Mouse (Mus musculus) cerebellum, postnatal 14 days (tissue): ENCODE measurements around the gene Epb41l4b.

Source experiments
- DNase-seq, 2 experiments: peaks; one replicate each; pipeline ENCODE4 v3.0.0; 2021; ENCODE audit warnings: mixed read lengths in 2 of 2

Gene Epb41l4b

GRCm38 (mm10) chr4:57060319-57060831 is 82.9 kb downstream of the Epb41l4b start:
- peak in 1 of 2 experiments; percentile 53 for DNase-seq

GRCm38 (mm10) chr4:57058623-57059022 is 84.6 kb downstream of the Epb41l4b start:
- no peak for DNase-seq

DNA sequence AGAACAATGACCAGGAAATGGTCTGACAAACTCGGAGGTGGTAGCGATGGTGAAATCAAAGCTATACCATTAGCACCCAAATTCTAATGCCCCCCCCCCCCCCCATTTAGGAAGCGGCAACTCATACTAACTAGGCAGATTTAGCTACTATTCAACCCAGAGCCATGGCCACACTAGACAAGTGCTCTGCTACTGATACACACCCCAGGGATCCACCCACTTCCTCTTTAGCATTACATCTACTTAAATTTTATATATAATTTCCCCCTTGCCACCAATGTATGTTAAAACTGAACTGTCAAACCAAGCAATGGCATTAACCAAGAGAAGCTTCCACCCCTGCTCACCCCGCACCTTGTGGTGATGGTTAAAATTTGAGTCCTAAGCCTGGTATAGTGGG is 85.6 kb downstream of the Epb41l4b start:
- DNase-seq, result no peak

- no peak for DNase-seq
Measured at GRCm38 (mm10) chr4:57055635-57056034, 87.6 kb downstream of the Epb41l4b start.

DNA sequence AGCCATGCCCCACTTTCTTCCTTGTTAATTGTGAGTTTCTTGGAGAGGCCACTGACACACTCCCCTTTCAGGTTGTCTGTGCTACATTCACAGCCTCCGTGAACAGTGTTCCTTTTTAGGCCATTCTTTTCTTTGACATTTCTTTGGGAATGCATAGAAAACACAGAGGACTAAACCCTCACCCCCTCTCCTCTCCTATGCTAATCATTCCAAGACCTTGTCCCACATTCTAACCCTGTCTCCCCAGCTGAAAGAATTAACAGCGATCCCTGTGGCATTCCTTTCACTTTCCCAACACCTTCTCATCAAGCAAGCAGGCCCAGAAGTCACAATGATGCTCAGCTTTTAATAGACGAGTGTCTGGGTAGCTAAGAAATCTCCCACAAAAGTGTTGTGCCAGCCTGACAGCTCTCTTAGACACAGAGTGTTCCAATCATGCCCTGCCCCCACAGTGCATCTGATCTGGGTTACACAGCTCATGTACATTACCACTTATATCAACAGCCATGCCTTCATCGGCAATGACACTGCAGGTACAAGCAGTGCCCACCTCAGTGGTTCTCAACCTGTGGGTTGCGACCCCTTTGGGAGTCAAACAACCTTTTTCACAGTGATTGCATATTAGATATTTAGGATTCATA is 93.8 kb downstream of the Epb41l4b start:
- no peak for DNase-seq

DNA sequence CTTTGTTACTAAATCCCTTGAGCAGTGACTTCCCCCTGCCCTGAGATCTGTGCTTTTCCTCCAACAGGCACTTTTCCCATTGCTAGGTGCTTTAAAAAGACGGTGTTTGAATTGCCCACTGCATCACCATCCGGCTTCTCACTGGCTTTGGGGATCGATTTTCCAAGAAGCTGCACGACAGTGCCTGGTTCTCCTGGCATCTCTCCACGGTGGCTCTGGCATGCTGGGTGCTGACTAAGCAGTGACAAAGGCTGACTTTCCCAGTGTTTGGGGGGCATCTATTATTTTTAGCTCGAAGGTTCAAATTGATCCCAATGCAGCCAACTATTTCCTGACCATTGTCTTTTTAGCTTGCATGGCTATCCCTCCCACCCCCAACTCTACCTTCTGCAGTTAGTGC is 94.7 kb downstream of the Epb41l4b start:
- peak; percentile 74 to 81 for DNase-seq

- peak; percentile 92 to 96 for DNase-seq
Measured at GRCm38 (mm10) chr4:57046160-57046571, 97.1 kb downstream of the Epb41l4b start.

DNA sequence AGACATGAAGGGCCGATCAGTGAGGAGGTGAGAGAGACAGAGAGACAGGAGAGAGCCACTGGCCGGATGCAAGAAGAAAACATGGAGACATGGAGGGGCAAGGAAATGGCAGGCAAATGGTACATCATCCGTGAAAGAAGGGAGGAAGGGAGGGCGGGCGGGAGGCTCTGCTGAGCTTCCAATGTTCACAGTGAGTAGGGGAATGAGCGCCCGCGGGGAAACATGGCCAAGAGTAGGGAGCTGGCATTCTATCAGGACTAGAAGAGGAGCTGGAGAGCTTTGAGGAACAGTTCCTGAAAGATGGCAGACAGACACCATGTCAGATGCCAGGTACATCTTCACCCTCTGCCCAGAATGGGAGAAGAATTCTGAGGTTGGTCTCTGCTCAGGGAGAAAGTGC is 99.6 kb downstream of the Epb41l4b start:
- DNase-seq, result peak; percentile 58 to 82

GRCm38 (mm10) chr4:57041661-57042060 is 101.6 kb downstream of the Epb41l4b start:
- DNase-seq, result peak in 1 of 2 experiments; percentile 46

DNA sequence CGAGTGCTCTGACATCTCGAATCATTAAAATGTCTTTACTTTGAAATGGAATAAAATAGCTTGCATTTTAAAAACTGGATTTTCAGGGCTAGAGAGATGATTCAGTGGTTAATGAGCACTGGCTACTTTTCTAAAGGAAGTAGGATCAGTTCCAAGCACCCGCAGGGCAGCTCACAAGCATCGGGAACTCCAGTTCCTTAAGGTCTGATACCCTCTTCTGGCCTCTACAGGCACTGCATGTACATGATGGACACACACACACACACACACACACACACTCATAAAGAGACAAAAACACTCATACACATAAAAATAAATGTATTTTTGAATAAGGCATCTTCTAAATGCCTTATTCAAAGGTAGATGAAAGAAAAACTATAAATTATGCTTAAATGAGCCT is 102.0 kb downstream of the Epb41l4b start:
- peak in 1 of 2 experiments; percentile 35 for DNase-seq

- no peak for DNase-seq
Measured at GRCm38 (mm10) chr4:57040481-57040880, 102.8 kb downstream of the Epb41l4b start.

DNA sequence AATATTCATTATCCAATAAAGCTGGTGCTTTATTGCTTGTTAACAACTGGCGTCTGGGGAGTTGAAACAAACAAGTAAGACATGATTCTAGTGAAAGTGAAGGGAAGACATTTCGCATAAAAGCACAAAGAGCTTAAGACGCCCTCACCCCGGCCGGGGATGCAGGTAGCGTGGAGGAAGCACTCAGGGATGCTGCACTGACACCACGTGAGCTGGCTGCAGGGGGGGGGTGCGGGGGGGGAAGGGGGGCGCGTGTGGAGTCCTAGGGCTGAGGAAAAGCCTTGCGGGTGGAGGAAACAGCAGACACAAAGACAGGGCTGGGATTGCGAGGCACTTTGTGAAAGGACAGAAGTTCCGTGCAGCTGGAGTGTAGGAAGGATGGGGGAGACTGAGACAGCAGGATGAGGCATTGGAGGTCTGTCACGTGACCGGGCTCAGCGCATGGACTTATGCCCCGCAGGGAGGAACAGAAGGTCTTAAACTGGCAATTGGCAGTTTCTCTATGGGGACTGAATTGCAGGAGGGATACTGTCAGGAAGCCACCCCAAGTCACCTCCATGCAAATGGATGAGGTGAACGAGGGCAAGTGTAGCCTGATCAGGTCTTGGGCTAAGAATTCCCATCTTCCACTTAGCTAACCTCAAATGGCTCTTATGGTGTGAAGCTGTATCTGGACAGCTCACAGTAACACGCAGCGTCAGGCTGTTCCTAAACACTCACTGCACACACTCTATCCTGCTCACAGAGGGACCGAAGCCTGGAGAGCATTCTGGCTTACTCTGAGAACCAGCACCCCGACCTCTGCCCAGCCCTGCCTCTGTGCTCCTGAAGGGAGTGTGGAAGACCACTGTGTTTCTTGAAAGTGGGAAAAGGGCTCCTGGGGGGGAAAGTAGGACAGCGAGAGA is 103.9 kb downstream of the Epb41l4b start:
- peak; percentile 75 to 81 for DNase-seq

DNA sequence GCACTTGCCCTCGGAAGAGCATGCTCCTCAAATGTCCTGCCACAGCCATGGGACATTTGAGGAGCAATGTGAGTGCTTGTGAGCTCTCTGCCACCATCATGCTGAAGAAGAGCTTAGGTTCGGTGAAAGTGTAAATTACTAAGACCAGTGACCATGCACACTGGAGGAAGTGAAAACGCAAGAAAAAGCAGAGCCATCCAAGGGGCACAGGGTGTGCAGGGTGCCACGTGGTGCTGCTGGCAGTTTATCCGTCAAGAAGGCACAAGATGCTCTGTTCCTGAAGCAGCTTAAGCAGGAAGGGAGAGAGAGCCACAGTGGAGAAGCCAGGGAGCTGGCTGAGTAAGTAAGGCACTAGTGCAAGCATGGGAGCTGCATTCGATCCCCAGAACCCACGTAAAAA is 105.7 kb downstream of the Epb41l4b start:
- no peak for DNase-seq

DNA sequence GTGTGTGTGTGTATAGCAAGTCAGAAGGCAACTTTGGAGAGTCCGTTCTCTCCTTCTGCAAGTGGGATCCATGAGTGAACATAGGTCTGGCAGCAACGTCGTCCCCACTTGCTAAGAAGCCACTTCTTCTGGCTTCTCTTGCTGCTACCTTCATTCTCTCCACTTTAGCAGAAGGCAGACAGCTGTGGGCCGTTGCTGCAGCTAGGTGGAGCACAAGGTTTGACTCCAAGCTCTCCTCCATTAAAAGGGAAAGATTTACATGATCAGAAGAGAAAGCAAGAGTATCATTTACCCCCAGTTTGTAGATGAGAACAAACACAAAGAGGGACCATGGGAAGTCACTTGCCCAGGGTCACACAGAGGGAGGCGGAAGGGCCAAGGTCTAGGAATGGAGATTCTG is 109.1 kb downstream of the Epb41l4b start:
- no peak for DNase-seq

DNA sequence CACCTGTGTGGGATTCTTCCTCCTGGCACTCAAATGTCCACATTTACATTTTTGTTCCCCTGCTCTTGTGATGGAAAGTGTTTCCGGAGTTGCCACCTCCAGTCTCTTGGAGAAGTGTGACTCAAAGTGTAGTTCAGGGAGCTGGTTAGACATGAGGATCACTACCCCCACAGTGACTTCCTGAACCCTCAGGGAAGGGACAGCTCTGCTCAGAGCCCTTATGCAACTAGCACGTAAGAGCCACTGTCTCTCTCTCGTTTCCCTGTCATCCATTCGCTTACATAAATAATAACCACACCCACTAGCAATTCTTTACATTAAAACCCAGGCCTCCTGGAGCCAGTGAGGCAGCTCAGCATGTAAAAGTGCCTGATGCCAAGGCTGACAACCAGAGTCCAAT is 111.8 kb downstream of the Epb41l4b start:
- DNase-seq, result no peak

DNA sequence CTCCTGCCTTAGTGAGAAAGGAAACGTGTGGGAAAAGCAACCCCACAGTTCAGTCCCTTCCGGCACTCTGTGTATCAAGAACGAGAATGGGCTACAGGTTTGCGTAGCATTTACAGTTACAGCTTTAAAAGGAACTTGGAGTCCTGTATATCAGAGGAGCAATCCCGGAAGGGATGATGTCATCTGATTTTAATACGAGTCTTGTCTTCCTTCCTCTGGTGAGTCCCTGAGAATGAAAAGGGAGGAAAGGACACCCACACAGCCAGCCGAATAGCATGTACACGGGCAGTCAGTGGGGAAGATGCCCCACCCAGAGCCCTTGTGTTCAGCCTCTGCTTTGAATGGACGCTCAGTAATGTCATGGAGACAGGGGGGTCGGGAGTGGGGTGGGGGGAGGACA is 115.3 kb downstream of the Epb41l4b start:
- DNase-seq, result no peak

DNA sequence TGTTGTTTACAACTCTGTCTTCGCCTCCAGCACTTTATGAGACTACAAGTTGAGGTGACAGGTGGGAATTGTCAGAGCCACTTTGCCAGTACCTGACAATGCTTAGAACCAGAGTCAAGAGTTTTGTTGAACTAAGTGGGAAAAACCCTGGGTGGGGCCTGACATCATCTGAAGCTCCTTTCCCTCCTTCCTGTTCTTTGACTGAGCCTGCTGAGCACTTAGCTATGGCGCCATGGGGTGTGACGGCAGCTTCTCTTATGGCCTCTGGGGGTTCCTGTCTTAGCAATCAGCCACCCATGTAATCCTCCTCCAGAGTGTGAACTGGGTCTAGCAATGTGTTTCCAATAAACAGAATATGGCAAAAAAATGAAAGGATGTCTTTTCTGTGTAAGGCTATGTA is 119.7 kb downstream of the Epb41l4b start:
- no peak for DNase-seq

GRCm38 (mm10) chr4:57021288-57021687 is 121.9 kb downstream of the Epb41l4b start:
- DNase-seq, result no peak

- DNase-seq, result peak; percentile 87 to 95
Measured at GRCm38 (mm10) chr4:57017229-57017628, 126.0 kb downstream of the Epb41l4b start.

DNA sequence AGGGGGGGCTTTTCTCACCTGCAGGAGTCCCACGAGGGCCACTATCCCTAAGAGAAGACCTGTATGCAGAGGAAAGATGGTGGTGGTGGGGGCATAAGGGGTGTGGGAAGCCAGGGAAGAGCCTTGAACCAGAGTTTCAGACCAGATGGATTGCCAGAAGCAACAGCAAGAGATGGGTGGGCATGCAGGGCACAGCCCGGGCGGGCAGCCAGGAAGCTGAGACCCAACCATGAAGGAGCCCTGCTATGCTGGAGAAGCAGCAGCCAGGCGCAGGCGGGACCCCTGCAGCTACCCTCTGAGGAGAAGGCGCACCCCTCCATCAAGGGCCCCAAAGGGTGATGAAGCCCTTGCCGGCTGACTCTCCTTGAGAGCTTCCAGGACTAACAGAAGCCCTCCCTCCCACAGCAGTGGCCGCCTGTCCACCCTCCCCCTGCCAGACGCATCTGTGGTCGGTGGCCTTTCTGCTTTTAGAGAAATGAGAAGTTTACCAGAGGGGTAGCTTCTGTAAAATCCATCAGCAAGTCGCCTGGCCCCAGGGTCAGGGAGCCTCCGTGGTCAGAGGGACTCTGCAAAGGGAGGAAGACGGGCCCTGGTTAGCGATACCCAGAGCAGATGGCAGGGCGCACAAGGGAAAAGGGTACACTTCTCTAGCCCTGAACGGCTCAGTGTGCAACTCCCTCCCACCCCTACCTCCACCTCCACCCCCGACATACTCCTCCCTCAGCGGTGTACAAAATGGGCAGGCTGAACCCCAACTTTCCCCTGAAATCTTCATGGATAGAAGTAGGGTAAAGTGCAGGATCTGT is 126.7 kb downstream of the Epb41l4b start:
- peak in 1 of 2 experiments; percentile 51 for DNase-seq

DNA sequence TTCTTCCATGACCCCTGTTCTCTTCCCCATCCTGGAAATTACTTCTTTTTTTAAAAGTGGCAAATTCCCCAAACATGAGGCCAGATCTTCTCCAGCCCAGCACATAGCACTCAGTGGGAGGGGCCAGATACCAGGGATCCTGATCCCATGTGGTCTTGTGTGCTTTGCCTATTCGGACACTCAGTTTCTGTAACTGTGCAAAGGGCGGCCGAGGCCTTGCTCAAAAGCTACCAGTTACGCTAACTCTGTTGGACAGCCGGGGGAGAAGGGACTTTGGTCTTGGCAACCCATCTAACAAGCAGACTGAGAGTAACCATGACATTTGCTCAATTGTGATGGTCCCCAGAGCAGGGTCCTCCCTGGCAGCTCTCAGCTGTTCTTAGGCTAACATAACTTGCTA is 128.2 kb downstream of the Epb41l4b start:
- DNase-seq, result no peak

- no peak for DNase-seq
Measured at GRCm38 (mm10) chr4:57011454-57012046, 131.7 kb downstream of the Epb41l4b start.

GRCm38 (mm10) chr4:57010919-57011318 is 132.3 kb downstream of the Epb41l4b start:
- DNase-seq, result no peak
